Mouse (Mus musculus) thymus, adult 2 months (tissue): ENCODE measurements around the gene Fancg.

Experiments
- CTCF ChIP-seq: fragments of 200-500 bp; IDR thresholded peaks from 2 replicates; pipeline ENCODE4 v1.5.1; 2012; ENCODE audit warnings: mild to moderate bottlenecking, control low read depth, low read length, moderate library complexity, borderline replicate concordance; ENCODE audit not compliant: control insufficient read depth, poor library complexity, insufficient read depth; ENCODE audit errors: extremely low read depth
- POLR2A ChIP-seq: fragments of 200-500 bp; IDR thresholded peaks from 2 replicates; pipeline ENCODE4 v1.6.1; 2012; ENCODE audit warnings: mild to moderate bottlenecking, low read length, control low read depth, moderate library complexity; ENCODE audit not compliant: control insufficient read depth, poor library complexity, insufficient read depth; ENCODE audit errors: extremely low read depth

DNA sequence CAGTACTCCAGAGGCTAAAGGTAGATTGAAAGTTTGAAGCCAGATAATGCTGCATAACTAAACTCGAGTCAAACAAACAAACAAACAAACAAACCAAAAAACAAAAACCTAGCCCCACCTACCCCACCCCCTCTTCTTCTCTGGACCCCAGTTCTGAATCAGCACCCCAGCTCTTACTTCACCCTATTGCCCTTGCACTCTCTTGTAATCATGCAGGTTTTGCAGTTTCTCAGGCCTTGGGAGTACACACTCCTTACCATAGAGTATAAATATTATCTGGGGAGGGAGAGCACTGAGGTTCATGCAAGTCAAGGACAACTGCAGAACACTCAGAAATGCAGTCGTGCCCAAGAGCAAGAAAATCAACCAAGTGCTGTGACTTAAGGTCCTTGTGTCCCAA is 9.0 kb downstream of the Fancg start:
- TF ChIP-seq CTCF = no peak
- TF ChIP-seq POLR2A = no peak
